Mouse (Mus musculus) thymus, adult 2 months (tissue): ENCODE measurements around the gene Spp2. TPM values are rescaled to one million over a fixed set of nuclear protein-coding genes. Genes with fewer than 3 reads are reported as not detected.

Experiments used
- DNase-seq: peaks from one replicate; pipeline ENCODE4 v3.0.0; 2021
- H3K27ac ChIP-seq: fragments of 200-500 bp; 2 replicates; pipeline ENCODE4 v1.5.1; 2012; ENCODE audit warnings: low read length, control low read depth; ENCODE audit not compliant: control insufficient read depth, insufficient read depth
- H3K27me3 ChIP-seq: fragments of 200-500 bp; 2 replicates; pipeline ENCODE4 v1.6.1; 2012; ENCODE audit warnings: mild to moderate bottlenecking, low read length, moderate library complexity, mixed read lengths; ENCODE audit not compliant: control insufficient read depth, insufficient read depth
- H3K36me3 ChIP-seq: fragments of 200-500 bp; 2 replicates; pipeline ENCODE4 v1.6.1; 2012; ENCODE audit warnings: mild to moderate bottlenecking, low read length, moderate library complexity; ENCODE audit not compliant: control insufficient read depth, insufficient read depth
- H3K4me1 ChIP-seq: fragments of 200-500 bp; replicated peaks from 2 replicates; pipeline ENCODE4 v1.6.1; 2012; ENCODE audit warnings: low read length; ENCODE audit not compliant: control insufficient read depth, insufficient read depth
- H3K4me3 ChIP-seq: fragments of 200-500 bp; 2 replicates; pipeline ENCODE4 v1.5.1; 2012; ENCODE audit warnings: mild to moderate bottlenecking, low read length, control low read depth, moderate library complexity; ENCODE audit not compliant: control insufficient read depth, insufficient read depth
- CTCF ChIP-seq: fragments of 200-500 bp; IDR thresholded peaks from 2 replicates; pipeline ENCODE4 v1.5.1; 2012; ENCODE audit warnings: mild to moderate bottlenecking, control low read depth, low read length, moderate library complexity, borderline replicate concordance; ENCODE audit not compliant: control insufficient read depth, poor library complexity, insufficient read depth; ENCODE audit errors: extremely low read depth
- POLR2A ChIP-seq: fragments of 200-500 bp; IDR thresholded peaks from 2 replicates; pipeline ENCODE4 v1.6.1; 2012; ENCODE audit warnings: mild to moderate bottlenecking, low read length, control low read depth, moderate library complexity; ENCODE audit not compliant: control insufficient read depth, poor library complexity, insufficient read depth; ENCODE audit errors: extremely low read depth
- WGBS: fragments of 180-500 bp; shearing (Covaris S2); methylation state at CpG from one replicate; pipeline ENCODE4 v1.1.7; 2018; 5-methylcytosine and 5-hydroxymethylcytosine counted together
- polyA plus RNA-seq: library from polyadenylated mRNA; depleted of rRNA; stranded (reverse); fragments of >200 nt; gene quantifications from 2 replicates; pipeline ENCODE4 v1.2.3, GENCODE M21; 2012; rRNA removed

Spp2 gene
- 0.44 and 0.71 TPM in 2 replicates for polyA plus RNA-seq

DNA sequence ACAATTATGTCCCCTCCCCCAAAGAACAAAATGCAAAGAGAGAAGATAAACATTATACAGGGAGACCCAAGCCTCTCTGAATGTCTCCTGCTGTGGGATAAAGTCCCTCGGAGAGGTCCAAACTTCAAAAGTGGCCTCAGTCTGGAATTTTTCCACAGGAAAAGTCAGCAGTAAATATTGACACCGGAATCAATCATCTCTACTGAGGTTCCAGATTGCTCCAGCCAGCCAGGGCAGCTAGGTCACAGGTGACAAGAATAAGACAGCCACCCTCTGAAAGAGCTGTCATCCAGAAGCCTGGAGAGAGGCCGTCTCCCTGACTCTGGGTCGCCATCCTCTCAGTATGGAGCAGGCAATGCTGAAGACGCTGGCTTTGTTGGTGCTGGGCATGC is at the start of gene Spp2:
Gene Spp2, plus strand, starts transcription at position 155 of the 392 bp plus-strand sequence.
- DNase-seq = no peak
- TF ChIP-seq POLR2A = no peak
- TF ChIP-seq CTCF = no peak
- no peak within 1 kb of the TSS for H3K27ac ChIP-seq
- H3K36me3 ChIP-seq = no peaks in the 10 kb centered on the region
- 88% methylated on average over 5 of the region's 5 CpGs for WGBS
- H3K27me3 ChIP-seq = no peaks in the 10 kb centered on the region
- no peaks in the 10 kb centered on the region for H3K4me1 ChIP-seq
- H3K4me3 ChIP-seq = no peak within 1 kb of the TSS

DNA sequence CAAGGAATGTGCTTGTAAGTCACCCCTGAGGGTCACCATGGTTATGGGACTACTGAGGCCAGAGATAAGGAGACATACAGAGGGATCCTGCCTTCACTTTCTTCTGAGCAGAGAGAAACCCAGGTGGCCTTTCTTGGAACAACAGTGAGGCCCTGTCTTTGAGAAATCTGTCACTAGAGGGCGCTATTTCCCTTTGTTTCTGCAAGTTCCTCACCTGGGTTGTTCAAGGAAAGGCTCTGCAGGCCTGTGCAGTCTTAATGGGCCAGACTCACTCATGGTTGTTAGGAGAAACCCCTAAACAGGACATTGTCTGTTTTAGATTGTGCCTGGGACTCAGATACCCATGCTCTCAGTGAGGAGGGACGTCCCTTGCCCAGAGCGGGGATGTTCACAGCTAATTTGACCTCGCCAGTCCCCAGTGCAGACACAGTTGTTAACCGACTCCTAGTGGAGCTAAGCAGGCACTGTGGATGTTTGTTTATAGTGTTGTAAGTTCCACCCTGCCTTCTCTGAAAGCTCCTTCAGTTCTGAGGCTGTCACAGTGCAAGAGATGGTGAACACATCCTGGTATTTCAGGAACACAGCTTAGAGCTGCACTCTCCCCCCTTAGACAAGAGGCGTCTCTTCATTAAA is 49.2 kb upstream of the Spp2 start:
- peak; percentile 34 for DNase-seq
- 80% methylated on average over 6 of the region's 6 CpGs for WGBS
- Histone ChIP-seq H3K4me3 (no peak overlapping the region), H3K36me3 (no peaks in the 10 kb centered on the region), H3K4me1 (no peaks in the 10 kb centered on the region), H3K27ac (no peak overlapping the region), H3K27me3 (no peaks in the 10 kb centered on the region)
- no peak for TF ChIP-seq POLR2A

DNA sequence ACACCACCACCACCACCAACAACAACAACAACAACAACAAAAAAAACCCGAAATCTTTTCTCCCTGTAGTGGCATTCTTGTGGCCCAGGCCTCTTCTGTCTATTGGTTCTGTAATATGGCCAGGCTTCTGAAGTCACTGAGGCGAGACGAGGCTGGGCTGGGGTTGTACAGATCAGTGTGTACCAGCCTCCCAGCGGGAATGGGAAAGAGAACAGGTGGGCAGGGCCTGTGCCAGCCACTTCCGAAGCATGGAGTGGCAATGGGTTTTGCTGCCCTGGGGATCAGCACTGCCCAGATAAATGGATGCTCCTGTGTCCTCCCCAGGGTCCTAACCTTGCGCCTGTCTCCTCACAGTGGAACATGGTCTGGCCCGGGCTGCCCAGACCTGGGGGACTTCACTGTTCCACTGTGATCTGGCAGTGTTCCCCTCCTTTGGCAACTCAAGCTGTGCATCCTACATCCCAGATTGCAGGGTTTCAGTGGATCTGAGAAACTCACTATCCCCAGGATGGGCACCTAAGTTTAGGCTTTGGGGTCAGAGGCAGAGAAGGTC is 48.6 kb upstream of the Spp2 start:
- H3K27me3 ChIP-seq = no peaks in the 10 kb centered on the region
- no peaks in the 10 kb centered on the region for H3K4me1 ChIP-seq
- H3K27ac ChIP-seq = no peak overlapping the region
- H3K36me3 ChIP-seq = no peaks in the 10 kb centered on the region
- no peak overlapping the region for H3K4me3 ChIP-seq
- 96% methylated on average over 7 of the region's 7 CpGs for WGBS
- DNase-seq = no peak
- no peak for TF ChIP-seq POLR2A
- TF ChIP-seq CTCF = no peak

DNA sequence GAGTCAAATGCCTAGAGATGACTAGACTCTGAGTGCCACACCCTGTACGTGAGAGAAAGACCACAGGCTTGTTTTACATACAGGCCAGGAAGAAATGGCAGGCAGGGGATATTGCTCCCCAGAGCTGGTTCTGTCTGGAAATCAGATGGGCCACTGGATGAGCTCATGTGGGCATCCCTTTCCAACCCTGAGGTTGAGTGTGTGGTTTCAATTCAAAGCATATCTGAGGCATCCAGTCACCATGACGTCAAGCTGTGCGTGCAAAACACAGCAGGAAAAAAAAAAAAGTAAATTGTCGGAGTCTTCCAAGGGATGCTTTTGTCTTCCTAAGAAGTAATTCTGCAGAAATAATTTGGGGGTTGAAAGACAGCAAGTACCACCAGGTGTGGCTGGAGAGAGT is 45.7 kb upstream of the Spp2 start:
- Histone ChIP-seq H3K27ac (no peak overlapping the region), H3K36me3 (no peaks in the 10 kb centered on the region), H3K27me3 (no peaks in the 10 kb centered on the region), H3K4me1 (no peaks in the 10 kb centered on the region), H3K4me3 (no peak overlapping the region)
- TF ChIP-seq POLR2A (no peak), CTCF (no peak)
- WGBS = 90% methylated on average over 4 of the region's 4 CpGs
- DNase-seq = no peak

DNA sequence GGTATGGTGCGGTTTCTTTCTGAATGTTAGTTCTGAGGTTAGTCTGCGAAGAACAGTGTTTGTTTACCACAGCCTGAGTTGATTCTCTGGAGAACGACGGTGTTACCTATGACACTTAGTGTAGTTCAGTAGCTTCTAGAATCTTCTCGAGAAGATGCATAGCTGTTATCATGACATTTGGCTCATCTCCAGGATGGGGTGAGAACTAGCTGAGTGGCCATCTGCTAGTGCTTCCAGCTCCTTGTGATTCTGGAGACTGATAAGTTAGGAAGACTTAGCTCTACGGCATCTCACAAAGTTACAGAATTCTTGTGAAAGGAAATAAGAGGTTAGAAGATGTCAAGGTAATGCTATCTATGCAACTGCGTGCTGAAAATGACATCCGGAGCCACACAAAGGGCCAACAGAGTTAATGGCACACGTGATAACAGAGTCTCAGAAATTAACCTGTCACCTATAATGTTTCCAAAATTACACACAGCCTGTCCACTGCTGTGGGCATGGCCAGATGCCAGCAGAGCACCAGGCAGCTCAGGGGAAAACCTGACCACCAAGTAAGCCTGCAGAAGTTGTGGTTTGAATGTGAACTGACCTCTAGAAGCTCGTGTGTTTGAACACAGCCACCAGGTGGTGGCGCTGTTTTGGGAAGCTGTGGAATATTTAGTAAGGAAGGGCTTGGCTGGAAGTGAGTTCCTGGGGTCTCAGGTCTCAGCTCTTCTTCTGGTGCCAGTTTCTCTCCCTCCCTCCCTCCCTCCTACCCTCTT is 39.7 kb upstream of the Spp2 start:
- 76% methylated on average over 11 of the region's 11 CpGs for WGBS

DNA sequence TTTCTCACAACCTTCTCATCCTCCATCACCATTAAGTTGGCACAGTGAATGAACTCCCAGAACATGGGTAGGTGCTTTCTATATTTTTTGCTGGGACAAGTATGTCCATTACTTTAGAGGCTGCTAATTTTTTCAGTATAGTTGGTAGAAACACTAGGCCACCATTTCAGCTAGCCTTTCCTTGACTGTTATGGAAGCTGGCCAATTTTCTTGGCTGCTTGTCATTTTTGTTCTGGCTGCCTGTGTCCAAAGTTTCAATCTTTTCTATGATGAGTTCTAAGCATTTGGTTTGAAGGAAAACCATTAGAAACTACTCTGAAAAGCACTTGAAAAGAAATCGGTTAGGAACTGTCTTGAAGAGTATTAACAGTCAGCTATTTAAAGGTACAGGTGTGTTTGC is 28.3 kb upstream of the Spp2 start:
- Histone ChIP-seq H3K27ac (no peak overlapping the region), H3K36me3 (no peaks in the 10 kb centered on the region), H3K27me3 (no peaks in the 10 kb centered on the region), H3K4me1 (no peaks in the 10 kb centered on the region), H3K4me3 (no peak overlapping the region)
- no peak for TF ChIP-seq CTCF
- no peak for TF ChIP-seq POLR2A
- 98% methylated on average over 1 of the region's 1 CpGs for WGBS
- DNase-seq = no peak

More for the DNA sequence above, 39.7 kb upstream of the Spp2 start:
- no peak overlapping the region for H3K4me3 ChIP-seq
- no peaks in the 10 kb centered on the region for H3K4me1 ChIP-seq
- no peak for DNase-seq
- no peak overlapping the region for H3K27ac ChIP-seq
- H3K27me3 ChIP-seq = no peaks in the 10 kb centered on the region
- no peaks in the 10 kb centered on the region for H3K36me3 ChIP-seq
- TF ChIP-seq POLR2A (no peak), CTCF (no peak)

DNA sequence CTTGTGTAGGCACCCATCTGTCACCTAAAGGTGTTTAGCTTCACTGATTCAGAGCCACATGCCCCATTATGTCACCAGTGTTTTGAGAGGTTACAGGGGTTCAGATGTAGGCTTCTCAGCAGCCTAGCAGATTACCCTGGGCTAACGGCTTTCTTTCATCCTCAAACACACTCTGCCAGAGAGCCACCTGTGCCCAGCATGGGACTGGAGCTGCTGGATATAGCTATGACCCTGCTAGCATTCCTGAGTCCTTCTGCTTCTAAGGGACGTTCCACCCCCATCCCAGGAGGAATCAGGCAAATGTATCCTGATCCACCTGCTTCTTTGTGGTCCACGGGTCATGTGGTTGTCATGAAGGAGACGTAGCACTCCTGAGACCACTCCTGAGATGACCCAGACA is 15.1 kb upstream of the Spp2 start:
- no peak for DNase-seq
- H3K4me1 ChIP-seq = no peaks in the 10 kb centered on the region
- 75% methylated on average over 4 of the region's 4 CpGs for WGBS
- no peak overlapping the region for H3K27ac ChIP-seq
- no peaks in the 10 kb centered on the region for H3K27me3 ChIP-seq
- TF ChIP-seq CTCF = no peak
- no peak for TF ChIP-seq POLR2A
- H3K4me3 ChIP-seq = no peak overlapping the region
- no peaks in the 10 kb centered on the region for H3K36me3 ChIP-seq
